Comparison of ENCODE assay signal across 14 mouse cellular contexts in the genomic region with DNA sequence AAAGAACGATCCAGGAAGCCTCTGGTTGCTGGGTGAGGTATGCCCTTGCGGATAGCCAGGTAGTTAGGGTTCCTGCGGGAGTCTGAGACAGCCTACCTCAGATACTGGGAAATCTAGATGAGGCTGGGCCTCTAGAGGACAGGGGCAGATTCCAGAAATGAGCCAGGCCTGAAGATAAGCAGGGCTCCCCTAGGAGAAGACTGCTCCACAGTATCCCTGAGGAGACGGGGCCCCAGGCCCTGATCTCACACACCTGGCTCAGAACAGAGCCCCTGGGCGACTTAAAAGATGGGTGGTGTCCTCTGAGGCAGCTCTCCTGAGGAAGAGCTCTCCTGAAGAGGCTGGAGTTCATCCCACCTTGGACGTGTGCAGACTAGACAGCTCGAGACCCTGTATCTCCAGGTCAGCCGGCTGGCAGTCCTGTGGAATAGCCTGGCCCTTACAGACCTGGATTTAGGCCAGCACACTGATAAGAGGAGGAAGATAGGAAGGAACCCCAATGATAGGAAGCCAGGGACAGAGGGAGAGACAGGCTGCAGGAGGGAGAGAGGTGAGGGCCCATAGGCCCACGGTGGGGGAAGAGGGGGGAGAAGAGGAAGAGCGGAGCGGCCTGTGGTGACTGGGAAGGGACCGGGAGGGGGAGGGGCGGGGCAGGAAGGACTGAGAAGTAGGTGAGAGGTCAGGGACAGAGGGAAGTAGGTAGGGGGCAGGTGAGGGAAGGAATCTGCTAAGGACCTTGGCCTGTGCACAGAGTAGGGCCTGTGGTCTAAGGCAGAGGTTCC.
DNase-seq lines count a peak whose midpoint lies in the region; ATAC-seq and TF ChIP-seq lines count a peak whose summit lies in the region.
"Had no signal": no experiment of that assay in that cellular context is flagged by ENCODE, and none has a peak within 500 bp of the region (broad histone marks: within the 10 kb centered on the region; RNA-seq: fewer than 3 reads in every experiment).

No protein-coding gene starts in this region.

- H3K9me3 ChIP-seq in hindbrain, embryonic 15.5 days, result no peaks in the 10 kb centered on the region
- no peaks in the 10 kb centered on the region for H3K9me3 ChIP-seq in hindbrain, embryonic 13.5 days
- no peaks in the 10 kb centered on the region for H3K9me3 ChIP-seq in ES-E14 (ENCODE audit: control insufficient read depth, insufficient read depth, low read depth, low read length)
- no peaks in the 10 kb centered on the region for H3K9me3 ChIP-seq in intestine, embryonic 14.5 days (ENCODE audit: control insufficient read depth, low read length)
- H3K9me3 ChIP-seq in midbrain, embryonic 14.5 days (ENCODE audit: control insufficient read depth, low read length), result no peaks in the 10 kb centered on the region
- H3K9me3 ChIP-seq: embryonic facial prominence, embryonic 15.5 days; neural tube, embryonic 12.5 days had no signal

- H3K4me2 ChIP-seq in hindbrain, embryonic 15.5 days, result no peak overlapping the region; the same call in 1 of the 2 replicates
- no peak overlapping the region for H3K4me2 ChIP-seq in hindbrain, embryonic 13.5 days
- H3K4me2 ChIP-seq in intestine, embryonic 14.5 days (ENCODE audit: low read length), result no peak overlapping the region
- no peak overlapping the region for H3K4me2 ChIP-seq in midbrain, embryonic 14.5 days (ENCODE audit: low read length)
- H3K4me2 ChIP-seq: embryonic facial prominence, embryonic 15.5 days; neural tube, embryonic 12.5 days had no signal

- H3K4me3 ChIP-seq in hindbrain, embryonic 15.5 days, result no peak overlapping the region
- no peak overlapping the region for H3K4me3 ChIP-seq in hindbrain, embryonic 13.5 days
- H3K4me3 ChIP-seq in ES-E14 (ENCODE audit: insufficient read depth in 1 of 2, low read depth in 1 of 2, low read length in 2 of 2, poor library complexity in 1 of 2, severe bottlenecking in 1 of 2), result peak overlapping the region in 1 of 2 experiments; percentile 16; a peak in 1 of 4 replicates
- no peak overlapping the region for H3K4me3 ChIP-seq in intestine, embryonic 14.5 days (ENCODE audit: low read depth, low read length)
- H3K4me3 ChIP-seq in midbrain, embryonic 14.5 days (replicated peaks; ENCODE audit: low read depth, low read length), result no peak overlapping the region
- H3K4me3 ChIP-seq: embryonic facial prominence, embryonic 15.5 days; neural tube, embryonic 12.5 days had no signal

- no peak for ATAC-seq in hindbrain, embryonic 15.5 days (ENCODE audit: low FRiP score, low read depth)
- no peak for ATAC-seq in hindbrain, embryonic 13.5 days (ENCODE audit: low FRiP score)
- peak; percentile 40 for ATAC-seq in intestine, embryonic 14.5 days (replicated peaks; ENCODE audit: low FRiP score, low TSS enrichment, low read depth)
- peak; percentile 74 for ATAC-seq in megakaryocyte, adult 5-6 weeks (ENCODE audit: poor library complexity, severe bottlenecking)
- ATAC-seq in midbrain, embryonic 14.5 days (ENCODE audit: low FRiP score, low TSS enrichment), result no peak

- peaks cover 13% of the 10 kb centered on the region for H3K27me3 ChIP-seq in hindbrain, embryonic 15.5 days
- H3K27me3 ChIP-seq in hindbrain, embryonic 13.5 days, result peaks cover 60% of the 10 kb centered on the region
- no peaks in the 10 kb centered on the region for H3K27me3 ChIP-seq in intestine, embryonic 14.5 days (replicated peaks; ENCODE audit: control insufficient read depth, insufficient read depth, low read length)
- peaks cover 11% of the 10 kb centered on the region; the same call in 1 of the 2 replicates for H3K27me3 ChIP-seq in midbrain, embryonic 14.5 days (ENCODE audit: control insufficient read depth, insufficient read depth, low read length)

- peaks cover 23% of the 10 kb centered on the region for H3K4me1 ChIP-seq in hindbrain, embryonic 15.5 days (replicated peaks)
- H3K4me1 ChIP-seq in hindbrain, embryonic 13.5 days (replicated peaks), result peaks cover 40% of the 10 kb centered on the region
- peaks cover 6 to 41% of the 10 kb centered on the region in 2 experiments; a peak in 3 of 4 replicates for H3K4me1 ChIP-seq in ES-E14 (ENCODE audit: control insufficient read depth in 2 of 2, insufficient read depth in 2 of 2, low read length in 2 of 2, poor library complexity in 1 of 2)
- H3K4me1 ChIP-seq in intestine, embryonic 14.5 days (replicated peaks; ENCODE audit: control insufficient read depth, insufficient read depth, low read length), result peaks cover 34% of the 10 kb centered on the region
- peaks cover 14% of the 10 kb centered on the region; the same call in 1 of the 2 replicates for H3K4me1 ChIP-seq in midbrain, embryonic 14.5 days (ENCODE audit: control insufficient read depth, insufficient read depth, low read length)

- DNase-seq in ES-E14 (ENCODE audit: low read depth, low spot score), result no peak
- no peak for DNase-seq in intestine, embryonic 14.5 days (ENCODE audit: low spot score)
- no peak for DNase-seq in frontal cortex, postnatal 14 days (ENCODE audit: low spot score in 2 of 2)
- no peak for DNase-seq in embryo, embryonic 10 days (ENCODE audit: low spot score)
- DNase-seq in midbrain, embryonic 14.5 days, result no peak
- DNase-seq: adrenal gland, postnatal 10 days; cerebellum, adult 18-20 months; kidney, adult 8-10 months; lung, postnatal 14 days had no signal

- no peak overlapping the region for H3K9ac ChIP-seq in hindbrain, embryonic 15.5 days
- no peak overlapping the region for H3K9ac ChIP-seq in hindbrain, embryonic 13.5 days
- peak overlapping the region; percentile 33; the same call in 1 of the 2 replicates for H3K9ac ChIP-seq in ES-E14 (ENCODE audit: insufficient read depth, low read depth, low read length, poor library complexity, severe bottlenecking)
- no peak overlapping the region for H3K9ac ChIP-seq in intestine, embryonic 14.5 days (ENCODE audit: low read length)
- H3K9ac ChIP-seq in midbrain, embryonic 14.5 days (replicated peaks; ENCODE audit: low read length), result no peak overlapping the region
- H3K9ac ChIP-seq: embryonic facial prominence, embryonic 15.5 days; neural tube, embryonic 12.5 days had no signal

- no peaks in the 10 kb centered on the region for H3K36me3 ChIP-seq in hindbrain, embryonic 15.5 days
- H3K36me3 ChIP-seq in hindbrain, embryonic 13.5 days, result no peaks in the 10 kb centered on the region
- no peaks in the 10 kb centered on the region for H3K36me3 ChIP-seq in ES-E14 (ENCODE audit: control insufficient read depth, insufficient read depth, low read length, poor library complexity, severe bottlenecking)
- H3K36me3 ChIP-seq in intestine, embryonic 14.5 days (ENCODE audit: control insufficient read depth, insufficient read depth, low read length), result no peaks in the 10 kb centered on the region
- H3K36me3 ChIP-seq in midbrain, embryonic 14.5 days (ENCODE audit: control insufficient read depth, insufficient read depth, low read length), result no peaks in the 10 kb centered on the region
- H3K36me3 ChIP-seq: embryonic facial prominence, embryonic 15.5 days; neural tube, embryonic 12.5 days had no signal

- WGBS in hindbrain, embryonic 15.5 days, result 63% methylated on average over 12 of the region's 13 CpGs
- WGBS in hindbrain, embryonic 13.5 days, result 53% methylated on average over 12 of the region's 13 CpGs
- WGBS in intestine, embryonic 14.5 days, result 43% methylated on average over 13 of the region's 13 CpGs
- 49% methylated on average over 13 of the region's 13 CpGs for WGBS in midbrain, embryonic 14.5 days

- in situ Hi-C loops in ES-E14 (cut with MboI; ENCODE audit: low sequenced_read_pairs in 2 of 2, unreplicated experiment in 2 of 2), result no loop called here

- peak overlapping the region; percentile 40; the same call in 1 of the 2 replicates for H3K27ac ChIP-seq in hindbrain, embryonic 15.5 days (replicated peaks)
- no peak overlapping the region for H3K27ac ChIP-seq in hindbrain, embryonic 13.5 days
- H3K27ac ChIP-seq in ES-E14 (ENCODE audit: insufficient read depth, low read depth, low read length, poor library complexity, severe bottlenecking), result no peak overlapping the region
- no peak overlapping the region for H3K27ac ChIP-seq in intestine, embryonic 14.5 days (ENCODE audit: low read depth)
- H3K27ac ChIP-seq in midbrain, embryonic 14.5 days (replicated peaks; ENCODE audit: low read depth, low read length), result no peak overlapping the region
- H3K27ac ChIP-seq: embryonic facial prominence, embryonic 15.5 days; neural tube, embryonic 12.5 days had no signal

TF ChIP-seq in ES-E14, 5 proteins besides CTCF, POLR2A, EP300 and RAD21:
- TF ChIP-seq HCFC1 (IDR thresholded peaks at IDR 0.05; ENCODE audit: borderline replicate concordance, insufficient read depth, low read length), result no peak
- no peak for TF ChIP-seq CHD2 (IDR thresholded peaks at IDR 0.05; ENCODE audit: low read depth, low read length)
- TF ChIP-seq ZNF384 (IDR thresholded peaks at IDR 0.05; ENCODE audit: low read depth, low read length), result no peak
TF ChIP-seq in ES-E14: peak in this region for 0.

Comparison
In these comparisons a context has a peak if more than half of its experiments do, and no peak if none do; other contexts are left out.
1. ATAC-seq: peak in intestine, embryonic 14.5 days (single experiment) and megakaryocyte, adult 5-6 weeks (single experiment); none in hindbrain, embryonic 15.5 days (single experiment), hindbrain, embryonic 13.5 days (single experiment) and midbrain, embryonic 14.5 days (single experiment).